Mouse (Mus musculus): ENCODE measurements around the gene Clps. TPM values are rescaled to one million over a fixed set of nuclear protein-coding genes. Genes with fewer than 3 reads are reported as not detected.

Clps gene
- not detected for polyA plus RNA-seq (2014; fragmentation: Illumina TruSeq; extraction: RNeasy Lipid Tissue Mini Kit (QIAGEN cat#74804); ENCODE audit: low read depth, low replicate concordance)

GRCm38 (mm10) chr17:28560598-28560997 lies at the start of gene Clps:
TSS of gene Clps (minus strand) at chr17:28560766.

GRCm38 (mm10) chr17:28575244-28576125 lies 14.9 kb upstream of the Clps start, which contains the start of gene Lhfpl5:
TSS of gene Lhfpl5 (plus strand) at chr17:28575641.

GRCm38 (mm10) chr17:28549111-28549510 lies 11.5 kb downstream of the Clps start, which contains the start of gene Clpsl2:
TSS of gene Clpsl2 (plus strand) at chr17:28549411.

GRCm38 (mm10) chr17:28530506-28530905 lies 30.1 kb downstream of the Clps start, which contains the start of gene Armc12:
TSS of gene Armc12 (plus strand) at chr17:28530806.

GRCm38 (mm10) chr17:28517441-28517955 lies 43.1 kb downstream of the Clps start, which contains the start of gene Fkbp5:
TSS of gene Fkbp5 (minus strand) at chr17:28517527.

Other genes with a start within 250 kb of the Clps start
- not detected for gene Fance, start 247.2 kb downstream of the Clps start, polyA plus RNA-seq (2014; fragmentation: Illumina TruSeq; extraction: RNeasy Lipid Tissue Mini Kit (QIAGEN cat#74804); ENCODE audit: low read depth, low replicate concordance)
- 109 TPM for gene Rpl10a, start 232.3 kb downstream of the Clps start, polyA plus RNA-seq (2014; fragmentation: Illumina TruSeq; extraction: RNeasy Lipid Tissue Mini Kit (QIAGEN cat#74804); ENCODE audit: low read depth, low replicate concordance)
- gene Tead3, start 209.9 kb downstream of the Clps start, polyA plus RNA-seq (2014; fragmentation: Illumina TruSeq; extraction: RNeasy Lipid Tissue Mini Kit (QIAGEN cat#74804); ENCODE audit: low read depth, low replicate concordance): 0.50 TPM
- not detected for gene Tulp1, start 195.5 kb downstream of the Clps start, polyA plus RNA-seq (2014; fragmentation: Illumina TruSeq; extraction: RNeasy Lipid Tissue Mini Kit (QIAGEN cat#74804); ENCODE audit: low read depth, low replicate concordance)
- gene Fkbp5, start 43.2 kb downstream of the Clps start, polyA plus RNA-seq (2014; fragmentation: Illumina TruSeq; extraction: RNeasy Lipid Tissue Mini Kit (QIAGEN cat#74804); ENCODE audit: low read depth, low replicate concordance): 14.0 TPM
- gene Armc12, start 30.0 kb downstream of the Clps start, polyA plus RNA-seq (2014; fragmentation: Illumina TruSeq; extraction: RNeasy Lipid Tissue Mini Kit (QIAGEN cat#74804); ENCODE audit: low read depth, low replicate concordance): not detected
- not detected for gene Clpsl2, start 11.4 kb downstream of the Clps start, polyA plus RNA-seq (2014; fragmentation: Illumina TruSeq; extraction: RNeasy Lipid Tissue Mini Kit (QIAGEN cat#74804); ENCODE audit: low read depth, low replicate concordance)
- gene Lhfpl5, start 14.9 kb upstream of the Clps start, polyA plus RNA-seq (2014; fragmentation: Illumina TruSeq; extraction: RNeasy Lipid Tissue Mini Kit (QIAGEN cat#74804); ENCODE audit: low read depth, low replicate concordance): not detected
- 28.0 TPM for gene Srpk1, start 61.9 kb upstream of the Clps start, polyA plus RNA-seq (2014; fragmentation: Illumina TruSeq; extraction: RNeasy Lipid Tissue Mini Kit (QIAGEN cat#74804); ENCODE audit: low read depth, low replicate concordance)
- gene Slc26a8, start 129.5 kb upstream of the Clps start, polyA plus RNA-seq (2014; fragmentation: Illumina TruSeq; extraction: RNeasy Lipid Tissue Mini Kit (QIAGEN cat#74804); ENCODE audit: low read depth, low replicate concordance): not detected
- gene Mapk14, start 130.6 kb upstream of the Clps start, polyA plus RNA-seq (2014; fragmentation: Illumina TruSeq; extraction: RNeasy Lipid Tissue Mini Kit (QIAGEN cat#74804); ENCODE audit: low read depth, low replicate concordance): 44.8 TPM
- not detected for gene AC170998.1, start 165.3 kb upstream of the Clps start, polyA plus RNA-seq (2014; fragmentation: Illumina TruSeq; extraction: RNeasy Lipid Tissue Mini Kit (QIAGEN cat#74804); ENCODE audit: low read depth, low replicate concordance)
- not detected for gene Mapk13, start 208.5 kb upstream of the Clps start, polyA plus RNA-seq (2014; fragmentation: Illumina TruSeq; extraction: RNeasy Lipid Tissue Mini Kit (QIAGEN cat#74804); ENCODE audit: low read depth, low replicate concordance)
- 11.5 TPM for gene Brpf3, start 240.3 kb upstream of the Clps start, polyA plus RNA-seq (2014; fragmentation: Illumina TruSeq; extraction: RNeasy Lipid Tissue Mini Kit (QIAGEN cat#74804); ENCODE audit: low read depth, low replicate concordance)